Mouse (Mus musculus): ENCODE data around the gene Ugt1a9. TPM values are rescaled to one million over a fixed set of nuclear protein-coding genes. Genes with fewer than 3 reads are reported as not detected.
"Not testable (repeated sequence)": the region's sequence is repeated elsewhere in the genome, so short reads cannot be mapped to it uniquely, and the experiment has no call there.

Ugt1a9 gene
- polyA plus RNA-seq, 2 experiments: 0.21 to 0.34 TPM

GRCm38 (mm10) chr1:88120550-88120949, 50.0 kb downstream of the Ugt1a9 start:
- not testable (repeated sequence) for H3K27ac ChIP-seq; H3K27me3 ChIP-seq (ENCODE audit: control insufficient read depth, insufficient read depth, low read length); DNase-seq (ENCODE audit: low read depth in 3 of 3, low spot score in 3 of 3); H3K4me2 ChIP-seq (ENCODE audit: low read depth); H3K36me3 ChIP-seq (replicated peaks; ENCODE audit: control insufficient read depth, insufficient read depth, low read depth); H3K4me3 ChIP-seq (ENCODE audit: insufficient read depth in 1 of 2, low read depth in 2 of 2, low read length in 2 of 2); ATAC-seq (ENCODE audit: insufficient read depth); H3K9me3 ChIP-seq (ENCODE audit: control insufficient read depth, low read length); H3K4me1 ChIP-seq (replicated peaks; ENCODE audit: control insufficient read depth in 2 of 2, insufficient read depth in 2 of 2, low read length in 1 of 2); H3K9ac ChIP-seq (replicated peaks)
- 9% methylated on average over 4 of the region's 4 CpGs for WGBS (ENCODE audit: insufficient replicate concordance)
- TF ChIP-seq CTCF (IDR thresholded peaks at IDR 0.05; ENCODE audit: low read depth): peak; percentile 62

- not testable (repeated sequence) for H3K9me3 ChIP-seq (ENCODE audit: control insufficient read depth, low read length); H3K9ac ChIP-seq (replicated peaks); DNase-seq (ENCODE audit: low read depth in 3 of 3, low spot score in 3 of 3); H3K27me3 ChIP-seq (ENCODE audit: control insufficient read depth, insufficient read depth, low read length); H3K36me3 ChIP-seq (replicated peaks; ENCODE audit: control insufficient read depth, insufficient read depth, low read depth); H3K4me3 ChIP-seq (ENCODE audit: insufficient read depth in 1 of 2, low read depth in 2 of 2, low read length in 2 of 2); H3K4me2 ChIP-seq (ENCODE audit: low read depth); H3K4me1 ChIP-seq (replicated peaks; ENCODE audit: control insufficient read depth in 2 of 2, insufficient read depth in 2 of 2, low read length in 1 of 2); ATAC-seq (ENCODE audit: insufficient read depth); H3K27ac ChIP-seq
- WGBS (ENCODE audit: insufficient replicate concordance): no CpG with 5 or more reads among the region's 1 CpGs
- peak; percentile 33; the same call in 1 of the 2 replicates for TF ChIP-seq CTCF (IDR thresholded peaks at IDR 0.05; ENCODE audit: low read depth)
Observed at GRCm38 (mm10) chr1:88121521-88121920, 50.9 kb downstream of the Ugt1a9 start.

DNA sequence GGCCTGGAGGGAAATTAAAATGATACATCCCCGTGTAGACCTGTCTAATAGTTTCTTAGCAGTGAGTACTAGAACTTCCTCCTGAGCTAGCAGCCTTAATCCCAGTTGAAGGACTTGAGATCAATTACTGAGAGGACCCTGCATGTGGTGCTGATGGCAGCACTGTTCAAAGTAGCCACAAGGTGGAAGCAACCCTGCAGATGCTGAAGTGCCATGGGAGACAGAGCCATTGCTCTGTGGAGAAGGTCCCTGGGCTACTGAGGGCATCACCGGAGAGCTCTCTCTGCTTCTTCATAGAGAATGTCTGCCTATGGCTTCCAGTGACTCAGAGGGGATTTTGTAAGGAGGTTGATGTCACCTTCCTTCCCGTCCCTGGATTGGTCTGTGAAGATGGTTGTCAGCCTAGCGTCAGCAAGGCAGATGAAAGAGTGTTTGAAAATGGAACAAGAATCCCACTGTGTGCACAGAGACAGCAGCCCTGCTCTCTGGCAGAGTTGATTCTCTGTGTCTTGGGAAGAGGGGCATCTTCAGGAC, 55.3 kb downstream of the Ugt1a9 start:
- not testable (repeated sequence) for H3K27me3 ChIP-seq (ENCODE audit: control insufficient read depth, insufficient read depth, low read length); H3K4me2 ChIP-seq (ENCODE audit: low read depth); ATAC-seq (ENCODE audit: insufficient read depth); H3K4me1 ChIP-seq (replicated peaks; ENCODE audit: control insufficient read depth in 2 of 2, insufficient read depth in 2 of 2, low read length in 1 of 2); H3K4me3 ChIP-seq (ENCODE audit: insufficient read depth in 1 of 2, low read depth in 2 of 2, low read length in 2 of 2); H3K9ac ChIP-seq (replicated peaks); H3K9me3 ChIP-seq (ENCODE audit: control insufficient read depth, low read length); H3K36me3 ChIP-seq (replicated peaks; ENCODE audit: control insufficient read depth, insufficient read depth, low read depth); DNase-seq (ENCODE audit: low read depth in 3 of 3, low spot score in 3 of 3); H3K27ac ChIP-seq
- TF ChIP-seq CTCF (IDR thresholded peaks at IDR 0.05; ENCODE audit: low read depth): peak; percentile 31; the same call in 1 of the 2 replicates
- WGBS (ENCODE audit: insufficient replicate concordance): 59% methylated on average over 4 of the region's 4 CpGs

DNA sequence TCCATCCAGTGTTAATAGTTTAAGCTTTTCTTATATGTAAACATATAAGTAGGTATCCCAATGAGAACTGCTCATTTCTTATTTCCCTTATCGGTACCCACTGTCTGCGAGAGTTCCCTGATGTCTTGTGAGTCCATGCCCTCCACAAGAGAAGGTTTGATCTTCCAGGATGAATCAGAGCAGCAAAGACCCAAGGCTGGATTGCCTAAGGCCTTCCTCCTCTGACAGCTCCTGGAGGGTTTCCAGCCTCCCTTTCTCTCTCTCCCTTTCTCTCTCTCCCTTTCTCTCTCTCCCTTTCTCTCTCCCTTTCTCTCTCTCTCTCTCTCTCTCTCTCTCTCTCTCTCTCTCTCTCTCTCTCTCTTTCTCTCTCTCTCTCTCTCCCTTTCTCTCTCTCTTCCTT, 58.5 kb downstream of the Ugt1a9 start:
- H3K36me3 ChIP-seq (replicated peaks; ENCODE audit: control insufficient read depth, insufficient read depth, low read depth); H3K9ac ChIP-seq (replicated peaks); H3K4me3 ChIP-seq (ENCODE audit: insufficient read depth in 1 of 2, low read depth in 2 of 2, low read length in 2 of 2); H3K27ac ChIP-seq; H3K4me2 ChIP-seq (ENCODE audit: low read depth); H3K27me3 ChIP-seq (ENCODE audit: control insufficient read depth, insufficient read depth, low read length); ATAC-seq (ENCODE audit: insufficient read depth); H3K4me1 ChIP-seq (replicated peaks; ENCODE audit: control insufficient read depth in 2 of 2, insufficient read depth in 2 of 2, low read length in 1 of 2); DNase-seq (ENCODE audit: low read depth in 3 of 3, low spot score in 3 of 3); H3K9me3 ChIP-seq (ENCODE audit: control insufficient read depth, low read length): not testable (repeated sequence)
- whole genome bisulfite sequencing (ENCODE audit: insufficient replicate concordance): 64% methylated on average over 2 of the region's 2 CpGs

- H3K9me3 ChIP-seq (ENCODE audit: control insufficient read depth, low read length); H3K4me1 ChIP-seq (replicated peaks; ENCODE audit: control insufficient read depth in 2 of 2, insufficient read depth in 2 of 2, low read length in 1 of 2); H3K4me2 ChIP-seq (ENCODE audit: low read depth); ATAC-seq (ENCODE audit: insufficient read depth); H3K27me3 ChIP-seq (ENCODE audit: control insufficient read depth, insufficient read depth, low read length); H3K4me3 ChIP-seq (ENCODE audit: insufficient read depth in 1 of 2, low read depth in 2 of 2, low read length in 2 of 2); DNase-seq (ENCODE audit: low read depth in 3 of 3, low spot score in 3 of 3); H3K36me3 ChIP-seq (replicated peaks; ENCODE audit: control insufficient read depth, insufficient read depth, low read depth); H3K27ac ChIP-seq; H3K9ac ChIP-seq (replicated peaks): not testable (repeated sequence)
- 79% methylated on average over 1 of the region's 1 CpGs for WGBS (ENCODE audit: insufficient replicate concordance)
Observed at GRCm38 (mm10) chr1:88130223-88130622, 59.6 kb downstream of the Ugt1a9 start.

Measured in liver, embryonic 14.5 days (tissue).